Mouse (Mus musculus) erythroblast, embryonic 14.5 days (primary cell): ENCODE results near the gene Washc4.

Source experiments
- GATA1 ChIP-seq: IDR thresholded peaks from 2 replicates; pipeline ENCODE4 v1.6.1; 2012; ENCODE audit warnings: low read length, inconsistent platforms, mixed read lengths
- TAL1 ChIP-seq: IDR thresholded peaks from 3 replicates; pipeline ENCODE4 v1.6.1; 2012; ENCODE audit warnings: low read length, inconsistent platforms, mixed read lengths

DNA sequence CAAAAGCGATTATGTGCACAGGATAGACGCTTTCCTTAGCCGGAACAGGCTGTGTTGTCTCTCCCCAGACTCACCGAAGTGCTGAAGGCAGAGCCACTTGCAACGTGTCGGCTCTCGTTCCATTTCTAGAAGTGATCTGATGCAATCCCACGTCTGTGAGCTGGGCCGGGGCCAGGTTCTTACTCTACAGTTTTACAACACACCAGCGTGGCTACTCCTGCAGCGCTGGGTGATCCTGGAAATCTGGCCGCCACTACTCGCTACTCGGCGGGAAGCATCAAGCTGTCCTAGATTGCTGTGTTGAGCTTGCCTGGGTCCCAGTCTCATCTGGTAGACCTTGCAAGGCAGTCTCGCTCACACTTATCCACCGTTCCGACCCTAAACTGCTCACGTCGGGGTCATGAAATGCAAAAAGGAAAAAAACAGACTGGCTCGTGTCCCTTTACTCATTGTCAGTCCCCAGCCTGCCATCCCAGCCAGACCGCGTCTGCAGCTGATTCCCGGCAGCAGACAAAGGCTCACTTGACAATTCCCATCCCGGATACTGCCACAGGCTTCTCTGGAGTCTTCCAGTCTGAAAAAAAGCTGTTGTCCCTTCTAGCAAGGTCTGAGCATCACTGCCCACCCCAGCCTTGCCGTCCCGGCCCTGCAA is 10.2 kb upstream of the Washc4 start:
- TF ChIP-seq GATA1 (no peak), TAL1 (no peak)
